Mouse (Mus musculus): ENCODE results near the gene BC030867. TPM values are rescaled to one million over a fixed set of nuclear protein-coding genes. Genes with fewer than 3 reads are reported as not detected.
A peak's percentile ranks its signal among the peaks of the same experiment; 100 is the strongest.

The BC030867 gene
- polyA plus RNA-seq, 1 experiment: 1.9 TPM

DNA sequence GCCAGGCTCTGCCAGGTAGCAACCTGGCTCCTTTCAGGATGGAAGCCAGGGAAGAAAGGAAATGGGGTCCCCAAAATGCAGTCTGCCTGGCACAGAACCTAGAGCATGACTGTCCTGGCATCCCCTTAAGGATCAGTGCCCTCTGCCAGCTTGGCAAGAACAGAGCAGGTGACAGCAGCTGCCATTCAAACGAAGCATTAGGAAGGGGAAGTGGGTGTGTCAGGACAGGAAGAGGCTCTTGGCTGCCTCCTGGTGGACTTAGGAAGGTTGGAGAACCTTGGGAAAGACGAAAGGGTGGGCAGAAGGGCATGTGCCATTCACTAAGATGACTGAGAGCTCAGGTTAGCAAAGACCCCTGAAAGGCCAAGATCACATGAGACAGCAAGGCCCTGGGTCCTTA lies 38.9 kb upstream of the BC030867 start:
- peaks cover 20% of the 10 kb centered on the region; the same call in 1 of the 2 replicates for H3K4me1 ChIP-seq (ENCODE audit: control insufficient read depth, insufficient read depth, insufficient read length)
- H3K4me3 ChIP-seq (ENCODE audit: extremely low read depth, insufficient read depth, insufficient read length): no peak overlapping the region
- 24% methylated on average over 2 of the region's 2 CpGs for WGBS
- no peak for DNase-seq (ENCODE audit: low read depth in 1 of 2, low spot score in 2 of 2)
- H3K27me3 ChIP-seq (ENCODE audit: control insufficient read depth, insufficient read depth, low read length): no peaks in the 10 kb centered on the region
- no peak overlapping the region for H3K27ac ChIP-seq (ENCODE audit: insufficient read depth, low read length)
- TF ChIP-seq CTCF (IDR thresholded peaks at IDR 0.05; ENCODE audit: extremely low read depth, insufficient read depth, insufficient read length, insufficient replicate concordance) (peak; percentile 54; the same call in 1 of the 2 replicates), POLR2A (IDR thresholded peaks at IDR 0.05; ENCODE audit: low read depth, low read length) (no peak)
- peaks cover 17% of the 10 kb centered on the region for H3K36me3 ChIP-seq (ENCODE audit: control insufficient read depth, insufficient read depth, low read length)

DNA sequence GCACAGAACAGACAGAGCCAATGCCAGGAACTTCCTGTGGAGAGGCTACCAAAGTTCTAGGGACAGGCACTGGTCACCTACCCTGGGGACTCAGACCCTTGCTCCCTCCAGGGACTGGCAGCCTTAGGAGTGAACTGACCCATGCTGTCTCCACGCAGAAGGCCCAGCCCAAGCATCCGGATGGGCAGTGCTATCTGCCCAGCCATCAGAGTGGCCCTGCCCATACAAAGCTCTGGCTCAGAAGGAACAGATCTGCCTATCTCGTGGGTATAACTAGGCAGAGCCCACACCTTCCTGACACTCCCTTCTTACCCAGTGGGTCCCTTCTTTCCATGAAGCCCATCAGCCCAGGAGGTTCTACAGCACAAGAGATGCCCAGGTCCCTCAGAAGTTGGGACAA lies 38.5 kb upstream of the BC030867 start:
- WGBS: 64% methylated on average over 3 of the region's 3 CpGs
- Histone ChIP-seq H3K27me3 (ENCODE audit: control insufficient read depth, insufficient read depth, low read length) (no peaks in the 10 kb centered on the region), H3K36me3 (ENCODE audit: control insufficient read depth, insufficient read depth, low read length) (peaks cover 12% of the 10 kb centered on the region), H3K4me1 (ENCODE audit: control insufficient read depth, insufficient read depth, insufficient read length) (peaks cover 21% of the 10 kb centered on the region; the same call in 1 of the 2 replicates), H3K27ac (ENCODE audit: insufficient read depth, low read length) (no peak overlapping the region), H3K4me3 (ENCODE audit: extremely low read depth, insufficient read depth, insufficient read length) (no peak overlapping the region)
- no peak for DNase-seq (ENCODE audit: low read depth in 1 of 2, low spot score in 2 of 2)
- TF ChIP-seq CTCF (IDR thresholded peaks at IDR 0.05; ENCODE audit: extremely low read depth, insufficient read depth, insufficient read length, insufficient replicate concordance) (no peak), POLR2A (IDR thresholded peaks at IDR 0.05; ENCODE audit: low read depth, low read length) (no peak)

DNA sequence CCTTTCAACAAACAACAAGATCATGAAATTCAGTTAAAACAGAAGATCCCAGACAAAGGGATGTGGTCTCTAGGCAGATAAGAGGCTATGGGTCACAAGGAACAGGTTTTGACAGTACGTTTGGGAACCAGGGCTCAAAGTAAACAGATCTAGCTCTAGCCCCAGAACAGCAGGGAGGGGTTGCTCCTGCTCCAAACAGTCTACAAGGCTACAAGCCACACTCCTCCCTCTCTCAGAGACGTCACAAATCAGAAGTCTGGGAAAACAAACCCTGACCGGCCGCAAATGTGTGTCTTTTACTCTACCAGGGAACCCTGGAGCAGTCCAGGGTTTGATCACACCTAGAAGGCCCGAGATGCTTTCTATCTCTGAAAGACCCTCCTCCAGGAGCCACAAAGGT lies 37.7 kb upstream of the BC030867 start:
- H3K27ac ChIP-seq (ENCODE audit: insufficient read depth, low read length): no peak overlapping the region
- TF ChIP-seq CTCF (IDR thresholded peaks at IDR 0.05; ENCODE audit: extremely low read depth, insufficient read depth, insufficient read length, insufficient replicate concordance) (no peak), POLR2A (IDR thresholded peaks at IDR 0.05; ENCODE audit: low read depth, low read length) (no peak)
- no peak for DNase-seq (ENCODE audit: low read depth in 1 of 2, low spot score in 2 of 2)
- H3K27me3 ChIP-seq (ENCODE audit: control insufficient read depth, insufficient read depth, low read length): no peaks in the 10 kb centered on the region
- peaks cover 27% of the 10 kb centered on the region; the same call in 1 of the 2 replicates for H3K4me1 ChIP-seq (ENCODE audit: control insufficient read depth, insufficient read depth, insufficient read length)
- WGBS: 86% methylated on average over 5 of the region's 5 CpGs
- peaks cover 8% of the 10 kb centered on the region for H3K36me3 ChIP-seq (ENCODE audit: control insufficient read depth, insufficient read depth, low read length)
- no peak overlapping the region for H3K4me3 ChIP-seq (ENCODE audit: extremely low read depth, insufficient read depth, insufficient read length)

GRCm38 (mm10) chr11:102211936-102212341 lies 36.7 kb upstream of the BC030867 start:
- H3K4me3 ChIP-seq (ENCODE audit: extremely low read depth, insufficient read depth, insufficient read length): no peak overlapping the region
- peaks cover 27% of the 10 kb centered on the region; the same call in 1 of the 2 replicates for H3K4me1 ChIP-seq (ENCODE audit: control insufficient read depth, insufficient read depth, insufficient read length)
- no peak for DNase-seq (ENCODE audit: low read depth in 1 of 2, low spot score in 2 of 2)
- peaks cover under 1% of the 10 kb centered on the region; the same call in 1 of the 2 replicates for H3K36me3 ChIP-seq (ENCODE audit: control insufficient read depth, insufficient read depth, low read length)
- H3K27me3 ChIP-seq (ENCODE audit: control insufficient read depth, insufficient read depth, low read length): no peaks in the 10 kb centered on the region
- TF ChIP-seq POLR2A (IDR thresholded peaks at IDR 0.05; ENCODE audit: low read depth, low read length) (no peak), CTCF (IDR thresholded peaks at IDR 0.05; ENCODE audit: extremely low read depth, insufficient read depth, insufficient read length, insufficient replicate concordance) (no peak)
- 87% methylated on average over 18 of the region's 18 CpGs for WGBS
- no peak overlapping the region for H3K27ac ChIP-seq (ENCODE audit: insufficient read depth, low read length)

DNA sequence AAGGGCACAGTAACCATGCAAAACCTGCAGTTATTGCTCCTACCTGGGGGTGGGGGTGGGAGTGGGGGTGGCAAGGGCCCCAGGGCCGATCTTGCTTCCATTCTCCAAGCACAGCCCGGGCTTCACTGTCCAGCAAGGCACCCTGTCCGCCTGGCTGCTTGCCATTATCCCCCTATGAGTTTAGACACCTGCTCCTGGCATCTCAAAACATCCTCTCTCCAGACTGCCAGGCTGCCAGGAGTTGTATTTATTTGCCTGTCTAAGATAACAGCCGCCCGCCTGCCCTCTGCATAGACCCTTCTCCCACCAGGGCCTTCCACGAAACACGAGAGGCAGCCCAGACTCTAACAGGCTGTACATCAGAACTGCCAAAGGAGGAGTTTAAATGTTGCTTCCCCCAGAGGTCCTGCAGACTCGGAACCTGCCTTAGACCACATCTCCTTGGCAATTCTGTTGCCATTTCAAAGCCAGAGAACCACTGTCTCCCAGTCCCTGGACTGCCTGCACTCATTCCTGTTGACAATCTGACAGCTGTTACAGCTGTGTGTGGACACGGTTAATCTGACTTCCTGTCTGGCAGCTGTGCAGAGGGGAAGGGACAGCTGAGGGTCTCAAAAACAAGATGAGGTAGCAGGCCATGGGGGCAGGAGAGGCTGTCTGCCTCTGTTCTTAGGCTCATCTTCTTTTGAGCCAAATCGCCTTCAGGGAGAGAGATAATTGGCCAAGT lies 34.1 kb upstream of the BC030867 start:
- 57% methylated on average over 10 of the region's 10 CpGs for WGBS
- TF ChIP-seq POLR2A (IDR thresholded peaks at IDR 0.05; ENCODE audit: low read depth, low read length) (no peak), CTCF (IDR thresholded peaks at IDR 0.05; ENCODE audit: extremely low read depth, insufficient read depth, insufficient read length, insufficient replicate concordance) (no peak)
- Histone ChIP-seq H3K36me3 (ENCODE audit: control insufficient read depth, insufficient read depth, low read length) (no peaks in the 10 kb centered on the region), H3K27ac (ENCODE audit: insufficient read depth, low read length) (no peak overlapping the region), H3K27me3 (ENCODE audit: control insufficient read depth, insufficient read depth, low read length) (no peaks in the 10 kb centered on the region), H3K4me3 (ENCODE audit: extremely low read depth, insufficient read depth, insufficient read length) (no peak overlapping the region), H3K4me1 (ENCODE audit: control insufficient read depth, insufficient read depth, insufficient read length) (peaks cover 33% of the 10 kb centered on the region)
- DNase-seq (ENCODE audit: low read depth in 1 of 2, low spot score in 2 of 2): no peak

- WGBS: 87% methylated on average over 11 of the region's 11 CpGs
- H3K27me3 ChIP-seq (ENCODE audit: control insufficient read depth, insufficient read depth, low read length): no peaks in the 10 kb centered on the region
- no peak overlapping the region for H3K27ac ChIP-seq (ENCODE audit: insufficient read depth, low read length)
- peaks cover 33% of the 10 kb centered on the region for H3K4me1 ChIP-seq (ENCODE audit: control insufficient read depth, insufficient read depth, insufficient read length)
- TF ChIP-seq POLR2A (IDR thresholded peaks at IDR 0.05; ENCODE audit: low read depth, low read length) (no peak), CTCF (IDR thresholded peaks at IDR 0.05; ENCODE audit: extremely low read depth, insufficient read depth, insufficient read length, insufficient replicate concordance) (no peak)
- no peak for DNase-seq (ENCODE audit: low read depth in 1 of 2, low spot score in 2 of 2)
- H3K36me3 ChIP-seq (ENCODE audit: control insufficient read depth, insufficient read depth, low read length): no peaks in the 10 kb centered on the region
- no peak overlapping the region for H3K4me3 ChIP-seq (ENCODE audit: extremely low read depth, insufficient read depth, insufficient read length)
Measured at GRCm38 (mm10) chr11:102215511-102215910, 33.2 kb upstream of the BC030867 start.
